Mouse (Mus musculus) intestine, postnatal 0 days (tissue): ENCODE measurements around the gene Pea15a. TPM values are rescaled to one million over a fixed set of nuclear protein-coding genes. Genes with fewer than 3 reads are reported as not detected.

Experiments used
- ATAC-seq: fragments of 200-750 bp; cut with Nextera tagmentation; 2 replicates; pipeline ENCODE4 v1.8.0; 2017; ENCODE audit warnings: mild to moderate bottlenecking, moderate TSS enrichment, moderate library complexity
- H3K27ac ChIP-seq: fragments of 300-500 bp; sonication (generic); 2 replicates; pipeline ENCODE4 v1.5.1; 2014; ENCODE audit warnings: mild to moderate bottlenecking, low read depth, low read length, moderate library complexity
- H3K27me3 ChIP-seq: fragments of 300-500 bp; sonication (generic); replicated peaks from 2 replicates; pipeline ENCODE4 v1.6.1; 2014; ENCODE audit warnings: low read length, mixed read lengths; ENCODE audit not compliant: control insufficient read depth, insufficient read depth
- H3K36me3 ChIP-seq: fragments of 300-500 bp; sonication (generic); 2 replicates; pipeline ENCODE4 v1.6.1; 2014; ENCODE audit warnings: mild to moderate bottlenecking, moderate library complexity; ENCODE audit not compliant: control insufficient read depth, insufficient read depth
- H3K4me1 ChIP-seq: fragments of 300-500 bp; sonication (generic); replicated peaks from 2 replicates; pipeline ENCODE4 v1.6.1; 2014; ENCODE audit warnings: antibody characterized with exemption, low read length, mixed read lengths; ENCODE audit not compliant: control insufficient read depth, insufficient read depth
- H3K4me2 ChIP-seq: fragments of 300-500 bp; sonication (generic); replicated peaks from 2 replicates; pipeline ENCODE4 v1.6.1; 2014; ENCODE audit warnings: low read depth, mild to moderate bottlenecking, moderate library complexity
- H3K4me3 ChIP-seq: fragments of 300-500 bp; sonication (generic); 2 replicates; pipeline ENCODE4 v1.5.1; 2014; ENCODE audit warnings: low read depth, low read length
- H3K9ac ChIP-seq: fragments of 300-500 bp; sonication (generic); 2 replicates; pipeline ENCODE4 v1.6.1; 2014; ENCODE audit warnings: mild to moderate bottlenecking, low read depth, low read length
- H3K9me3 ChIP-seq: fragments of 300-500 bp; sonication (generic); 2 replicates; pipeline ENCODE4 v1.6.1; 2016; ENCODE audit warnings: mixed run types; ENCODE audit not compliant: control insufficient read depth
- CTCF ChIP-seq: sonication (generic); IDR thresholded peaks from 2 replicates; pipeline ENCODE4 v1.5.1; 2016; ENCODE audit warnings: low read depth, mild to moderate bottlenecking, control low read depth, antibody characterized with exemption, moderate library complexity
- WGBS: fragments of 180-500 bp; shearing (Covaris S2); extraction: QIAGEN DNeasy Blood & Tissue Kit; methylation state at CpG from one replicate; pipeline ENCODE4 v1.1.7; 2014; 5-methylcytosine and 5-hydroxymethylcytosine counted together
- polyA plus RNA-seq: library from polyadenylated mRNA; unstranded; fragments of >200 nt; fragmentation: Nextera tagmentation; extraction: Ambion mirVana; gene quantifications from 2 replicates; pipeline ENCODE4 v1.2.1, GENCODE M21; 2015

Pea15a gene
- polyA plus RNA-seq, 1 experiment from 2014 or later = 44.9 TPM

DNA sequence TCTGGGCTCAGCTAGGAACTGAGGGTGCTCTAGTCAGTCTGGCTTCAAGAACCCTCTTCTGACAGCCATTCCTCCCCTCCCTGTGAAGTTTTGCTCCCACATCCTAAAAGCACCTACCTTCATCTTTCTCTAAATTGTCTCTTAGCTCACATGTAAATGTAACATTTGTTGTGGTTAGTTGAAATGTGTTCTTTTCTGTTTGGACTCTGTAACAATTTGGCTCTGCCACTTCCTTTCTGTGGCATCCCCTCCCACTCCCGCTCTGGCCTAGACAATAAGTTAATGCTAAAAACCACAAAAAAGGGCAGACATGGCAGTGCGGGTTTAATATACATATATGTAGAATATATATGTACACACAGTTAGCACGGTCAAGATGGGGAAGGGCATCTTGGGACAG is 9.5 kb downstream of the Pea15a start:
- 82% methylated on average over 3 of the region's 3 CpGs for WGBS

DNA sequence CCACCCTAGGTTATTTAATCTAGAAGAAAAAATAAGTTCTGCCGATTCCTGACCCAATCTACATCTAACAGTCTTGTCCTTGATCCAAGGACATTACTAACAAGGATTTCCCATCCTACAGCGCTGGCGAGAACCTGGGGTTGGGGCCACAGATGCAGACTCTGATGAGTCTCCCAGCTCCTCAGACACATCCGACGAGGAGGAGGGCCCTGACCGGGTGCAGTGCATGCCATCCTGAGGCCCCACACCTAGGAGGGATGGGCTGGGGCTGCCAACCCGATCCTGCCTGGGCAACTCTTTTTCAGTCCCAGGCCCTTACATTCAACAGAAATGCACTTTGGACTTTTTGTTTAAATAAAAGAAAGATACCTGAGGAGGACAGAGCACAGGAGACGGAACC is 12.2 kb downstream of the Pea15a start:
- Histone ChIP-seq H3K4me3 (no peak overlapping the region), H3K9me3 (no peaks in the 10 kb centered on the region), H3K27ac (no peak overlapping the region), H3K36me3 (peaks cover 81% of the 10 kb centered on the region), H3K27me3 (no peaks in the 10 kb centered on the region), H3K9ac (no peak overlapping the region), H3K4me1 (no peaks in the 10 kb centered on the region), H3K4me2 (no peak overlapping the region)
- ATAC-seq = no peak
- no peak for TF ChIP-seq CTCF
- 51% methylated on average over 8 of the region's 8 CpGs for WGBS

More for the DNA sequence above, 9.5 kb downstream of the Pea15a start:
- Histone ChIP-seq H3K36me3 (peaks cover 69% of the 10 kb centered on the region), H3K4me2 (no peak overlapping the region), H3K4me1 (no peaks in the 10 kb centered on the region), H3K27ac (no peak overlapping the region), H3K4me3 (no peak overlapping the region), H3K9ac (no peak overlapping the region), H3K9me3 (no peaks in the 10 kb centered on the region), H3K27me3 (no peaks in the 10 kb centered on the region)
- no peak for ATAC-seq
- TF ChIP-seq CTCF = no peak

DNA sequence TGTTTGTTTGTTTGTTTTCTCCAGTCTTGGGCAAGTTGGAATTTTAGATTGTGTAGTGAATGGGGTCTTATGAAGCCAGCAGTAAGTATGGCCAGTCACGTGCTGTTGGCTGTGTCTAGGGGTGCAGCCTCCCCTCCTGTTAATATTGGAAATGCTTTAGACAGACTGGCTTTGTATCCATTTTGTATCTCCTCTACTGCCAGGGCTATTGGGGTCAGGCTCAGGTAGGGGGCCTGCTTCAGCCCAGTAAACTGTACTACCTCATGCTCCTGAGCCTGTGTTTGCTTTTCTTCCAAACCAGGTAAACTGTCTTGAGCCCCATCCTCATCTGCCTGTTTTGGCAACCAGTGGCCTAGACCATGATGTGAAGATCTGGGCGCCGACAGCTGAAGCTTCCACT is 14.4 kb downstream of the Pea15a start:
- H3K4me2 ChIP-seq = no peak overlapping the region
- peaks cover 84% of the 10 kb centered on the region for H3K36me3 ChIP-seq
- no peaks in the 10 kb centered on the region for H3K9me3 ChIP-seq
- no peak overlapping the region for H3K27ac ChIP-seq
- 77% methylated on average over 3 of the region's 3 CpGs for WGBS
- H3K4me1 ChIP-seq = no peaks in the 10 kb centered on the region
- no peaks in the 10 kb centered on the region for H3K27me3 ChIP-seq
- no peak for TF ChIP-seq CTCF
- H3K4me3 ChIP-seq = no peak overlapping the region
- no peak overlapping the region for H3K9ac ChIP-seq
- no peak for ATAC-seq

DNA sequence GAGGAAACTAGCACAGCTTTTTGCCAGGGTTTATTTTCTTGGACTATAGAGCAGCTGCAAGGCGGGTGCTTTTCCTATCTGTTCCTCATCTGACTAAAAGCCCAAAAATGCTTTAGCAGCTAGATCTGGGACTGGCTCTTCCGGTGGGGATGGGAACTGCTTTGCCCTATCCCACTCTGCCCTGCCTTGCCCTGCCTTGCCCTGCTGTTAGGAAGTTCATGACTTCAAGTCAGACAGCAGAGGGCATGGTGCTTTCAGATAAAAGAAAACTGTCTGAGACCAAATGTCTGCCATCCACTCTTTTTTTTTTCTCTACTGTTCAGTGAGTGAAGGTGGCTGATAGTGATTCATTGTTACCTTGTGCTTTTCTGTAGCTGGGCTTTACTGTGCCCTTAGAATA is 15.0 kb downstream of the Pea15a start:
- Histone ChIP-seq H3K9me3 (no peaks in the 10 kb centered on the region), H3K36me3 (peaks cover 84% of the 10 kb centered on the region), H3K4me3 (no peak overlapping the region), H3K27ac (no peak overlapping the region), H3K9ac (no peak overlapping the region), H3K27me3 (no peaks in the 10 kb centered on the region), H3K4me1 (no peaks in the 10 kb centered on the region), H3K4me2 (no peak overlapping the region)
- 88% methylated on average over 2 of the region's 2 CpGs for WGBS
- ATAC-seq = no peak
- peak; percentile 30; the same call in 1 of the 2 replicates for TF ChIP-seq CTCF

DNA sequence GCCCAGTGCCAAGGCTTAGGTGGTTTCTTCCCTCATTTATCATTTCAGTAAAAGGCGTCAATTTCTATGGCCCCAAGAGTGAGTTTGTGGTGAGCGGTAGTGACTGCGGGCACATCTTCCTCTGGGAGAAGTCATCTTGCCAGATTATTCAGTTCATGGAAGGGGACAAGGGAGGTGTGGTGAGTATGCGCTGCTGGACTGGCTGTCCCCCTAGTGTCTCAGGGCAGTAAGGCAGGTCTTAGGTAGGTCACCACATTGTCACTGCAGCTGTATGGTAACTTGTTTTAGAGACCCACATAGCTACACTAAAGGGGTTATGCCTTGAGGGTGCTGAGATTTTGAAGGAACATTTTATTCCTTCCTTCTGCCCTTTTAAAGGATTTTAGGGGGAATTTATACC is 17.7 kb downstream of the Pea15a start:
- H3K4me1 ChIP-seq = no peaks in the 10 kb centered on the region
- H3K4me2 ChIP-seq = no peak overlapping the region
- no peak overlapping the region for H3K9ac ChIP-seq
- H3K9me3 ChIP-seq = no peaks in the 10 kb centered on the region
- H3K36me3 ChIP-seq = peaks cover 69% of the 10 kb centered on the region
- 75% methylated on average over 4 of the region's 4 CpGs for WGBS
- H3K4me3 ChIP-seq = no peak overlapping the region
- TF ChIP-seq CTCF = peak; percentile 75
- ATAC-seq = 0 out of 2 replicates have a peak, but pooled peaks have one; percentile 36
- no peaks in the 10 kb centered on the region for H3K27me3 ChIP-seq
- no peak overlapping the region for H3K27ac ChIP-seq

DNA sequence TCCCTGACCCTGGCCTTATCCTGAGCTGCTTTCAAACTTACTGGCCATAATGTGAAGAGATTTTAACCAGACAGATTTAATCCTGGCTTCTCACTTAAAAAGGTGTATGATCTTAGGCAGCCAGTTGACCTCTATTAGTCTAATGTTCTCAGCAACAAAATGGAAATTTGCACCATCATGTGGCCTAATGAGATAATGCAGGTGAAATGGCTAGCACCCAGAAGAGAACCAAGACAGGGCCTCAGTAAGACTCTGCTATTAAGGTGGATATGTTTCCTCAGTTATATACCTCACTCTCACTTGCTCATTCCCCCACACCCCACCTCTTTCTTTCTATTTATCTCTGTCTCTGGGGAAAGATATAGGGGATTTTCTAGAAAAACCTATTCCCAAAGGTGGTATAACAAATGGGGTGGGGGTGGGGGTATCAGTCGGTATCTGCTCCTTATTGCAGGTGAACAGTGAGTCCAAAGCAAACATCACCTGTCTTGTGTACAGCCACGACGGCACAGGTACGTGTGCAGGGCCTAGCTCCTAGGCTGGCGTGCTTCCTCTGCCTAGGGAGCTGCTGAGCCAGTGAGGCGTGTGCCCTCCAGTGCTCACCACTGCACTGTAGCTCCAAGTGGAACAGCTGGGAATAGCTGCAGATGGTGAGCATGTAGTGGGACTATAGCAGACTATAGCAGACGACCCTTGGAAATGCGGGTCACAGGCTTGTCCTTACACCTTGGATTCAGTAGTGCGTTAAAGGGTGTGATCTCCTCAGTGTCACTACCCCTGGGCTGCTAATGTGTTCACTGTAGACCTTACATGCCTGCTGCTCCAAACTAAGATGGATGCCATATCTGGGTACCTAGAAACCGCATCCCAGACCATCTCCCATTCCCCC is 20.0 kb downstream of the Pea15a start:
- H3K4me2 ChIP-seq = no peak overlapping the region
- WGBS = 84% methylated on average over 10 of the region's 10 CpGs
- H3K27me3 ChIP-seq = no peaks in the 10 kb centered on the region
- H3K9ac ChIP-seq = no peak overlapping the region
- TF ChIP-seq CTCF = peak; percentile 58
- no peaks in the 10 kb centered on the region for H3K4me1 ChIP-seq
- no peak overlapping the region for H3K27ac ChIP-seq
- no peak for ATAC-seq
- H3K4me3 ChIP-seq = no peak overlapping the region
- no peaks in the 10 kb centered on the region for H3K9me3 ChIP-seq
- H3K36me3 ChIP-seq = peaks cover 60% of the 10 kb centered on the region
